Mouse (Mus musculus) stomach, embryonic 16.5 days (tissue): Measurements from ENCODE around the gene Lpp. TPM values are rescaled to one million over a fixed set of nuclear protein-coding genes. Genes with fewer than 3 reads are reported as not detected.

Source experiments
- ATAC-seq: fragments of 200-750 bp; cut with Nextera tagmentation; 2 replicates; pipeline ENCODE4 v1.8.0; 2017; ENCODE audit warnings: moderate number of reproducible peaks, moderate TSS enrichment; ENCODE audit not compliant: insufficient read depth, low FRiP score
- H3K27ac ChIP-seq: fragments of 300-500 bp; sonication (generic); 2 replicates; pipeline ENCODE4 v1.5.1; 2014; ENCODE audit warnings: low read length
- H3K27me3 ChIP-seq: fragments of 300-500 bp; sonication (generic); 2 replicates; pipeline ENCODE4 v1.6.1; 2014; ENCODE audit warnings: low read length, control low read depth, mixed read lengths; ENCODE audit not compliant: control insufficient read depth, insufficient read depth
- H3K36me3 ChIP-seq: fragments of 300-500 bp; sonication (generic); 2 replicates; pipeline ENCODE4 v1.6.1; 2014; ENCODE audit warnings: low read length; ENCODE audit not compliant: control insufficient read depth, insufficient read depth
- H3K4me1 ChIP-seq: fragments of 300-500 bp; sonication (generic); 2 replicates; pipeline ENCODE4 v1.6.1; 2014; ENCODE audit warnings: low read length, control low read depth, mixed read lengths; ENCODE audit not compliant: control insufficient read depth, insufficient read depth
- H3K4me2 ChIP-seq: fragments of 300-500 bp; sonication (generic); 2 replicates; pipeline ENCODE4 v1.6.1; 2014; ENCODE audit warnings: low read depth, low read length, mixed read lengths
- H3K4me3 ChIP-seq: fragments of 300-500 bp; sonication (generic); replicated peaks from 2 replicates; pipeline ENCODE4 v1.5.1; 2014; ENCODE audit warnings: mild to moderate bottlenecking, low read length
- H3K9ac ChIP-seq: fragments of 300-500 bp; sonication (generic); 2 replicates; pipeline ENCODE4 v1.6.1; 2014; ENCODE audit warnings: low read length
- H3K9me3 ChIP-seq: fragments of 300-500 bp; sonication (generic); replicated peaks from 2 replicates; pipeline ENCODE4 v1.6.1; 2016; ENCODE audit warnings: low read length, control low read depth; ENCODE audit not compliant: control insufficient read depth
- WGBS: fragments of 180-500 bp; shearing (Covaris S2); extraction: QIAGEN DNeasy Blood & Tissue Kit; methylation state at CpG from one replicate; pipeline ENCODE4 v1.1.7; 2014; 5-methylcytosine and 5-hydroxymethylcytosine counted together
- polyA plus RNA-seq: library from polyadenylated mRNA; unstranded; fragments of >200 nt; fragmentation: Nextera tagmentation; extraction: Ambion mirVana; gene quantifications from 2 replicates; pipeline ENCODE4 v1.2.1, GENCODE M21; 2015

Lpp gene
- polyA plus RNA-seq, 1 experiment from 2014 or later, result 79.4 TPM

GRCm38 (mm10) chr16:24411281-24411680 lies 18.0 kb downstream of the Lpp start:
- Histone ChIP-seq H3K9me3 (peaks cover 5% of the 10 kb centered on the region; the same call in 1 of the 2 replicates), H3K27ac (no peak overlapping the region), H3K36me3 (0 out of 2 replicates have a peak, but pooled peaks cover under 1% of the 10 kb centered on the region), H3K9ac (no peak overlapping the region), H3K4me3 (no peak overlapping the region), H3K4me1 (0 out of 2 replicates have a peak, but pooled peaks cover 2% of the 10 kb centered on the region), H3K27me3 (no peaks in the 10 kb centered on the region), H3K4me2 (no peak overlapping the region)
- WGBS, result 82% methylated on average over 6 of the region's 6 CpGs
- ATAC-seq, result no peak

DNA sequence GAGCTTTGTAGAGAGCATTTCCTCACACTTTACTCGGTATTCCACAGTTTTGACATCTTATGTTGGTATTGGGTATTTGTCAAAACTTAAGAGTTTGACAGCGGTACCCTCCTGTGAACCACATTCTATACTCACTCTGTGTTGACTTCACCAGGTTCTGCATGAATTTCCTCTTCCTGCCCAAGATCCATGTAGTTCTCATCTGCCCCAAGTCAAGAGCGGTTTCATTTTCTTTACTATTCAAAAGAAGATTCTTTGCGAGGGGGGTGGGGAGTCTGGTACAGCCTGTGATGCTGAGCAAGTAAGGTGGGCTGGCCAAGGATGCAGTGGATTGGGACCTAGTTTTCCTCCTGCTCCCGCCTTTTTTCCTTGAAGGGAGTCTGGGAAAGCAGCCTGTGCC lies 18.9 kb downstream of the Lpp start:
- H3K4me3 ChIP-seq, result no peak overlapping the region
- H3K9ac ChIP-seq, result no peak overlapping the region
- H3K27me3 ChIP-seq, result no peaks in the 10 kb centered on the region
- 0 out of 2 replicates have a peak, but pooled peaks cover 2% of the 10 kb centered on the region for H3K4me1 ChIP-seq
- H3K4me2 ChIP-seq, result no peak overlapping the region
- WGBS, result 86% methylated on average over 5 of the region's 5 CpGs
- no peak overlapping the region for H3K27ac ChIP-seq
- H3K36me3 ChIP-seq, result no peaks in the 10 kb centered on the region
- no peaks in the 10 kb centered on the region for H3K9me3 ChIP-seq
- ATAC-seq, result no peak

DNA sequence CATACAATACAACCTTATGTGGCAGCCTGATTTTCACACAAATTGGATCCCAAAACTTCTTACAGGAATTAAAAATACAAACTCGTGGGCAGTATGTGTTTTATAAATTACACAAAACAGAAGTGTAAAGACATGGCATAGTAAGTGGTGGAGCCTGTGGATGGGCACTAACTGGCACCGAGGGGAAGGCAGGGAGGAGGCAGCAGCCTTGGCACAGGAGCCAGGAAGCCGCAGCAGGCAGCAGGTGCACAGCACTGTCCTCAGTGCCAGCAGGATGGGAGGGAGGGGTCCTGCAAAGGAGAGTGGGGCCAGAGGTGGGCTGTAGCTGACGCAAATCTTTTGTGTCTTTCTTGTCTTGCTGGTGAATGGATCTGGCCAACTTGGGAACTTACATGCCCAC lies 19.8 kb downstream of the Lpp start:
- Histone ChIP-seq H3K9ac (no peak overlapping the region), H3K4me3 (no peak overlapping the region), H3K36me3 (no peaks in the 10 kb centered on the region), H3K27me3 (no peaks in the 10 kb centered on the region), H3K27ac (no peak overlapping the region), H3K4me2 (no peak overlapping the region), H3K4me1 (0 out of 2 replicates have a peak, but pooled peaks cover 2% of the 10 kb centered on the region), H3K9me3 (no peaks in the 10 kb centered on the region)
- whole genome bisulfite sequencing, result 84% methylated on average over 4 of the region's 4 CpGs
- no peak for ATAC-seq

DNA sequence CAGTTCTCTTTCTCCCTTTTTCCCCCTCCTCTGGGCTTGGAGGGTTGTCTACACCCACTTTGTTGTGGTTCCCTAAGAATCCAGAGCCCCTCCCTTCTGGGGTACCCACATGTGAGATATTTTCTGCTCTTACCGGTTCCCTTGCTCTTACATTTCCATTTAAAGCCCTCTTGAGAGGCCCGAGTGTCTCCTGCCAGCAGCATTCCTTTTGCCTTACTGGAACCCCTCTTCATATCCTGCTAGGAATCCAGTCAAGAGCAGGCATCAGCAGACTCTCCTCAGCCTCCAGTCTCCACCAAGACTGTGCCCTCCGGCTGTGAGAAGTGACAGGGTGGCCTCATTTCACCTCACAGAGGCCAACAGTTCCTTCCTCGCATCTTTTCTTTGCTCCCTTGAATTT lies 24.7 kb downstream of the Lpp start:
- peak; percentile 29; the same call in 1 of the 2 replicates for ATAC-seq
- Histone ChIP-seq H3K9ac (no peak overlapping the region), H3K27ac (no peak overlapping the region; the same call in 1 of the 2 replicates), H3K4me3 (no peak overlapping the region), H3K4me2 (no peak overlapping the region), H3K4me1 (no peaks in the 10 kb centered on the region), H3K36me3 (no peaks in the 10 kb centered on the region), H3K9me3 (no peaks in the 10 kb centered on the region), H3K27me3 (no peaks in the 10 kb centered on the region)
- WGBS, result 60% methylated on average over 4 of the region's 4 CpGs

DNA sequence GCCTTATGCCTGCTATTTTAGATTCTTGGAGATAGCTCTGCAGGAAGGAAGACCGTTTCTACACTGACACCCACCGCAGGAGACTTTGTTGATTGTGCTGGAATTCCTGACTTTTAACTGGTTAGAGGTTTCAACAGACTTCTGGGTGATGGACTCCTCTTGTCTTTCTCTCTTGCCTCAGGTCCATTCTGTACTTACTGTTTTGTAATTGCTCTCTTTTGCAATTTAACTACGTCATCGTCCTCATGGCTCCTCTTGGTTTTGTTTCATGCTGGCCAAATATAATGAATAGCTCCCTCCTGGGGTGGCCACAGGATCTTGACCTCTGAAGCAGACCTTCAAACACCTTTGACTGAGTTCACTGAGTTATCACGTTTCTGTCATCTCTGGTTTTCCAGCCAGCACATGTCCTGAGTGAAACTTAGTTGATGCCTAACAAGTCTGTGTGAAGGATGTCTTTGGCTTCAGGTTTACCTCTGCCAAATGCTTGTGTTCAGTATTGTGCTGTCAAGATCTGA lies 27.4 kb downstream of the Lpp start:
- no peak for ATAC-seq
- 65% methylated on average over 5 of the region's 5 CpGs for WGBS
- no peak overlapping the region for H3K4me2 ChIP-seq
- no peak overlapping the region for H3K4me3 ChIP-seq
- H3K9ac ChIP-seq, result no peak overlapping the region
- H3K36me3 ChIP-seq, result no peaks in the 10 kb centered on the region
- H3K27me3 ChIP-seq, result no peaks in the 10 kb centered on the region
- H3K4me1 ChIP-seq, result peaks cover under 1% of the 10 kb centered on the region; the same call in 1 of the 2 replicates
- no peak overlapping the region for H3K27ac ChIP-seq
- H3K9me3 ChIP-seq, result no peaks in the 10 kb centered on the region

DNA sequence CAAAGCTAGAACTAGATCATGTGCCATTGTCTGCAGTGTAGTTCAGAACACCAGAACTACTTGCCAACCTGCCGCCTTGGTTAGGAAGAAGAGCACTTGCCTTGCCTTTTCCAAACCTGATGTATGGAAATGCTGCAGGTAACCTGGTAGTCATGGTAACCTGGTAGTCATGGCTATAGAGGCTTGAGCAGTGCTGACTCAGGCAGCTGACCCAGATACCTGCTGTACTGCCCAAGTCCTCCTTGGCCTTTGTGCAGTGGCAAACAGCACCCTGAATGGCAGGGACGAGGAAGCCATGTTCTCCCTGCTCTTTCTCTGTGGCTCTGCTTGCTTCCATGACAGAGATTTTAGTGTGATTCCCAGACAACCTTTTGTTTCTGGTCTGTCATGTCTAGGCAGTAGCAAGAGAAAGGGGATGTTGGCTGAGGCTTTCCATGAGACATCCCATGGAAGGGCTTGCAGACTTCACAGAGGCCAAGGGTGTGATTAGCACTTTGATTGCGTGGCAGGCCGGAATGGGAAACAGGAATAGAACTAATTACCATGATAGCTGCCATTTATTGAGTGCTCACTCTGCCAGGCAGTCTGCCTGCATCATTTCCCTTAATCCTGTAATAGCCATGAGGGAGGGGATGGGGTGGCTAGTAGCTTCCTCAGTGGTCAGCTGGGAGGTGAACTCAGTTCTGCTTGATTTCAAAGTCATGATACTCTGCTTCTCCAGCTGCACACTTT lies 28.5 kb downstream of the Lpp start:
- WGBS, result 85% methylated on average over 4 of the region's 4 CpGs

DNA sequence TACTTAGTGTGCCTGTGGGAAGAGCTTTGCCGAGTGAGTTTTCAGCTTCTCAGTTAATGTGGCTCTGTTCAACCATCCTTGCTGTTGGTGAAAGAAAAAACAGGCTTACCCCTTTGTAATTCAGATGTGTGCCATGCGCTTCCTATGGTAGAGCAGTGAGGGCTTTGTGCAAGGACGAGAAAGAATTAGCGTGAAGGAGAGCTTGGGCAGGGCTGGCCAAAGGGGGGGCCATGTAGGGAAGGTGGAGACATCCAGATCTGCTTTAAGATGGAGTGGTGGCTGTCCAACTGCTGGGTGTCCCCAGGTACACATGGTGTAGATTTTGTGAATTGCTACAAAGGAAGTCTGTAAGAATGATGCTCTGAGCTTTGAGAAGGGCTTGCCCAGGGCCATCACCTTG lies 29.9 kb downstream of the Lpp start:
- Histone ChIP-seq H3K36me3 (no peaks in the 10 kb centered on the region), H3K27ac (no peak overlapping the region), H3K4me3 (no peak overlapping the region), H3K9ac (no peak overlapping the region), H3K4me1 (peaks cover 5% of the 10 kb centered on the region), H3K9me3 (no peaks in the 10 kb centered on the region), H3K4me2 (no peak overlapping the region), H3K27me3 (no peaks in the 10 kb centered on the region)
- 77% methylated on average over 4 of the region's 4 CpGs for WGBS
- no peak for ATAC-seq

More for the DNA sequence above, 28.5 kb downstream of the Lpp start:
- Histone ChIP-seq H3K27ac (no peak overlapping the region), H3K4me3 (no peak overlapping the region), H3K27me3 (no peaks in the 10 kb centered on the region), H3K4me1 (peaks cover 5% of the 10 kb centered on the region), H3K9me3 (no peaks in the 10 kb centered on the region), H3K4me2 (no peak overlapping the region), H3K36me3 (no peaks in the 10 kb centered on the region), H3K9ac (no peak overlapping the region)
- ATAC-seq, result no peak

DNA sequence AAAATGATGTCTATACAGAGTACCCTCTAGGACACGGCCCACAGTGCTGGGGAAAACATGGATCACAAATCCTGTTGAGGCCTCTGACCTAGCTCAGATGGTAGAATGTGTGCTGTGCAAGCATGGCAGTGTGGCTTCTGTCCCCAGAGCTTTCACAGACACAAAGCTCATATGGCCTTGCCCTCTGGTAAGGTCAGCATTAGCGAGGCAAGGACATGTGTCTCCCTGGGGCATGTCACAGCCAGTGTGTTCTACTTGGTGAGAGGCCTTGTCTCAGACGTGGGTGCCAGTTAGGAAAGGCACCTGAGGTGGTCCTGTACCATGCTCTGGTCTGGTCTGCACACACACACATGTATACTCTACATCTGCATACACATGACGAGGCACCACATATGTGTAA lies 30.4 kb downstream of the Lpp start:
- H3K9me3 ChIP-seq, result no peaks in the 10 kb centered on the region
- H3K4me1 ChIP-seq, result peaks cover 5% of the 10 kb centered on the region
- H3K36me3 ChIP-seq, result no peaks in the 10 kb centered on the region
- no peak overlapping the region for H3K4me3 ChIP-seq
- ATAC-seq, result no peak
- H3K4me2 ChIP-seq, result no peak overlapping the region
- no peak overlapping the region for H3K9ac ChIP-seq
- no peak overlapping the region for H3K27ac ChIP-seq
- WGBS, result 74% methylated on average over 4 of the region's 4 CpGs
- no peaks in the 10 kb centered on the region for H3K27me3 ChIP-seq

DNA sequence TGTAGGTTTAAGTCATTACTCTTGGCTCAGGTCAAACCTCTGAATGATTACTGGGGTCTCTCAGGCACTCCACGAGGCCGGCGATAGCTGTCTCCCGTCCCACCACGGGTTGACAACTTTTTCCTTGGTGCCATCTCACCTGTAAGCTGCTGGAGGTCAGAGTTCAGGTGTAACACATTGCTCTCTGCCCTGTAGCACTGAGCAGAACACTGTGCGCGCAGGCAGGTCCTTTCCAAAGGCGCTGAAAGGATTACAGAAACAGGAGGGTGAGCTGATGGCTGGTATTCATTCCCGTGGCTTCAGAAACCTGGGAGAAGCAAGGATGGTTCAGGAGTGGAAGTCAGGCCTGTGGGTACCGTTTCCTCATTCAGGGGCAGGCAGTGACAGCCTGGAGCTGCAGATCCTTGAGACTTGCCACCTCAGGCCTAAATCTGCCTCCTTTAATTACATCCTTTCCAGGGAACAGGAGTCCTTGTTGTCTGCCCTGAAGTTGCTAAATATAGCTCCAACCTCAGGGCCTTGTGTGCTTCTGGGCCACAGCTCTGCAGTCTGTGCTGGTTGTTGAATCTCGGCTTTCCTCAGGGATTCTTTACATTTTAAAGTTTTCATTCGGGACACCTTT lies 31.2 kb downstream of the Lpp start:
- Histone ChIP-seq H3K4me2 (no peak overlapping the region), H3K4me3 (no peak overlapping the region), H3K27me3 (no peaks in the 10 kb centered on the region), H3K4me1 (peaks cover 5% of the 10 kb centered on the region), H3K36me3 (no peaks in the 10 kb centered on the region), H3K27ac (peak overlapping the region; percentile 8; the same call in 1 of the 2 replicates), H3K9ac (no peak overlapping the region), H3K9me3 (no peaks in the 10 kb centered on the region)
- WGBS, result 63% methylated on average over 12 of the region's 12 CpGs
- no peak for ATAC-seq
